Mouse (Mus musculus) ES-CJ7 (cell line): ENCODE measurements around the gene Uox.

Experiments used
- DNase-seq: peaks from one replicate; pipeline ENCODE4 v3.0.0; 2011; ENCODE audit warnings: low read depth, low spot score

Gene Uox

DNA sequence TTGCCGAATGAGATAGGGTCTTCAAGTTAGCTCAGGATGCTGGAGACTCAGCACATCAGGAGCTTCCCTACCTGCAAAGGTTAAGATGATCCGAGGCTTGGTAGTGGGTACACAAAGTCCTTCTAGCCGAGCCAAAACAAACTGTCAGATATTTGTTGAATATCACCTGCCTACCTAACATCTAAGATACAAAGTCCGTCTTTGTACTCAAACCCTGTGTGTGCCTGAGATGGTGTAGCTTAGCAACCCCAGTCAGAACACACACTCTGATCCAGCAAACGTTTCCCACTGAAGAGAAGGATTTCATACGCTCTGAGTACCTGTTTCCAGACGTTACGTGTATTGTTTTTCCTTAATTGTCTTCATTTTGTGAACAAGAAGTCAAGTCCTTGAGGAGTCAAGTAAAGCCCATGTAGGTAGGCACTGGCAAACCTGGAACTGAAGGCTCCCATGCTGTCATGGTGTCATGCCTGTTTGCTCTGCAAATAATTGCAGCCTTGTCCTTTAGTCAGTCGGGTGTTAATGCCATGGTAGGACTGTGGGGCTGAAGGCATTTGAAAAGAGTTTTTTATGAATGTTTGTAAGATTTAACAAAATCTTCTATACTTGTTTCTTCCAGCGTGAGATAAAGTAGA is at the start of gene Uox:
TSS of gene Uox (plus strand) at position 279 of the 635 bp plus-strand sequence.
- no peak for DNase-seq

DNA sequence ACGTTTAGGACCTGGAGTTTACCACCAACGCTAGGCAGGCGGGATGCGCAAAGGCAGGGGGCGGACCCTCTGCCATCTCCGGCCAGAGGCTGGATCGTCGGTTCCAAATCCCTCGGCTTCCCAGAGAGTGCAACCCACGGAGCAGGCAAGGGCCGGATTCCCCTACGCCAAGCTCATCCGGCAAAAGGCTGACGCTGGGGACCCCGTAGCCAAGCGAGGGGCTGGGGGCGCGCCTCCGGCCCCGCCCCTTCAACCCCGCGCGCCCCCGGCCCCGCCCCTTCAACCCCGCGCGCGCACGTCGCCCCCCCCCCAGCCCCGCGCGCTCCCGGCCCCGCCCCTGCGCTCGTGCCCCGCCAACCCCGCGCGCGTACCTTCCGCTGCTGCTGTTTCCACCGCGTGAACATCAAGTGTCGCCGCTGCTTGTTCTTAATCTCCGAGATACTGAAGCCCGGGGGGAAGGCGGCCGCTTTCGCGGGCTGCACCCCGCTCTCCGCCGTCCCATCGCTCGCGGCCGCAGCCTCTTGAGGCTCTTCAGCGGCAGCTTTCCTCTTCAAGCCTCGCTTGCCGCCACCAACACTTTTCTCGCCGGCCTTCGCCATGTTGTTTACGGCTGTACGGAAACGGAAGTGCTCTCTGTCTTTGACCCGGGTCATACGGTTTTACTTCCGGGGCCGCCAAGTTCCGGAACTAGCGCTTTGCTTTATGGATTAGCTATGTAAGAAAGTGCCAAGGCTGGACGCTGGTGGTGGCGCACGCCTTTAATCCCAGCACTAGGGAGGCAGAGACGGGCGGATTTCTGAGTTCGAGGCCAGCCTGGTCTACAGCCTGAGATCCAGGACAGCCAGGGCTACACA is 49.2 kb upstream of the Uox start, which contains the start of gene Rpf1:
TSS of gene Rpf1 (minus strand) at position 632 of the 854 bp plus-strand sequence.
- peak; percentile 95 for DNase-seq

GRCm38 (mm10) chr3:146521652-146522020 is 48.6 kb upstream of the Uox start:
- DNase-seq = peak; percentile 37

GRCm38 (mm10) chr3:146528335-146528734 is 41.9 kb upstream of the Uox start:
- no peak for DNase-seq

DNA sequence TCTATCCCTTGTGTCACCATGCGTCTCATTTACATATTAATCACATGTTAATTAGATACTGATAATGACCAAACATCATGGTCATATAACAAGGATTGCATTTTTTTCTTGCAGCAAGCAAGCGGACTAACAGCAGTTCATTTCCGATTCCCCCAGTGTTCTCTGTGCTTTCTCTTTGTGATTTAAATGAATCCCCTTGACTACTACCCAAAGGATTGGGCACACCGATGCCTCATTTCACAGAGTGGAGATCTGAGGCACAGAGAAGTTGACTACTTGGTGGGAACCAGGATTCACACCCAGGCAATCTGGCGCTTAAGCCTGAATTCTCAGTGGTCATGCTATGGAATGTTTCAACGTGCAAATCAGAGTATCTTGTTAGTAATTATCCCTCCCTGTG is 35.2 kb upstream of the Uox start:
- peak; percentile 68 for DNase-seq

DNA sequence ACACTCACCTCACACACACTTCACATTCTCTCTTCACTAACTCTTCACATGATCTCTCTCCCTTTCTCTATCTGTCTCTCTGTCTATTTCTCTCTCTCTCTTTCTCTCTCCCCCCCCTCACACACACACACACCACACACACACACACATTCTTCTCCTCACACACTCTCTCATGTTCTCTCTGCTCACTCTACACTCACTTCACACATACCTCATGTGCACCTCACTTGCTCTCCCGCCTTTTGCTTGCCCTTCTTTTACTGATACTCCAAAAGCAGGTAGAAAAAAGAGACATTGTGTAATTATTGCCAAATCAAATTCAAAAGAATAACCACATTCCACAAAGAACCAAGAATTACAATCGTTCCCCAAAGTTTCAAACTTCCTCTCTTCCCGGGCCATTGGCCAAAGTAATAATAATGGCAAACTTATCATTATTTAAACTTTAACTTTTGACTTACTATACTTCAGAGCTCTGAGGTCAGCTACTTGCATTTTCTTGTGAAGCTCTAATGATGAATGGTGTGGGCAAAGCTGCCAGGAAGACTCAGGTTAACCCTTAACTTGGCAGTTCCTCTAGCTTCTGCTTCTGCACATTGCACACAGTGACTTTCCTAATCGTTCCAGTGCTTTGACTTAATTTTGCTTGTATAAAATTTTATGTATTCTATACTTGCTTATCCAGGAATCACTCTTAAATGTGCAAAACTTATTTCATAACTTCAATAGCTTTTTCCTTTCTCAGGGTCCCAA is 29.5 kb upstream of the Uox start:
- DNase-seq = no peak

DNA sequence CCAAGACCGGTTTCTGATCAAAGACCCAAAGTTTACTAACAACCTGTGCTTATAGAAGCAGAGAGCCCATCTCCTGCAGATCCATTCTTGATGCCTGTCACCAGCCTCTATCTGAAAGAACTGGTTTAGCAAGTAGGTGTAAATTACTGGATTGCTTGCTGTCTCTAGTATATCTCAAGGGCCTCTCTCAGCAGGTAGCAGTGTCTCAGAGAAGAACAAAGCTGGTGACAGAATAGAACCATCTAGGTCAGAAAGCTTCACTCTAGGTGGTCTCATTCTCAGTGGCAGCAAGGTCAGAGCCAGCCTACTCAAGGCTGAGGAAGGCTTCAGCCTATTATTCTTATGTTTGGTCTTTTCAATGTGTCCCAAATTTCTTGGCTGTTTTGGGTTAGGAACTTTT is 26.6 kb upstream of the Uox start:
- peak; percentile 56 for DNase-seq

DNA sequence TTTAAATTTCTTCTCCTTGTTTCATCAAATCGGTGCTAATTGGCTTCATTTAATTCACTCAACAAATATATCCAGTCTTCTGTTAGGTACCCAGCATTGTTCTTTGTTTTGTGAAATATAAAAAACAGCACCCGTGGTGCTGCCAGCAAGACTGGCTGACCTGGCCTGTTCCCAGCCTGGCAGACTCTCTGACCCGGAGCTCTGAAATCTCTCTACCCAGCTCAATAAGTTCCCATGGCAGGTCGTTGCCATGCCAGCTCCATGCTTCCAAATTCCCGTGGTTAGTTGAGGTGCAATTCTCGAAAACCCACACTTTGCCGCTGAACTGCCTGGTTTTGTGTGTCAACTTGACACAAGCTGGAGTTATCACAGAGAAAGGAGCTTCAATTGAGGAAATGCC is 15.4 kb upstream of the Uox start:
- DNase-seq = no peak

- DNase-seq = no peak
Observed at GRCm38 (mm10) chr3:146556567-146556966, 13.7 kb upstream of the Uox start.

DNA sequence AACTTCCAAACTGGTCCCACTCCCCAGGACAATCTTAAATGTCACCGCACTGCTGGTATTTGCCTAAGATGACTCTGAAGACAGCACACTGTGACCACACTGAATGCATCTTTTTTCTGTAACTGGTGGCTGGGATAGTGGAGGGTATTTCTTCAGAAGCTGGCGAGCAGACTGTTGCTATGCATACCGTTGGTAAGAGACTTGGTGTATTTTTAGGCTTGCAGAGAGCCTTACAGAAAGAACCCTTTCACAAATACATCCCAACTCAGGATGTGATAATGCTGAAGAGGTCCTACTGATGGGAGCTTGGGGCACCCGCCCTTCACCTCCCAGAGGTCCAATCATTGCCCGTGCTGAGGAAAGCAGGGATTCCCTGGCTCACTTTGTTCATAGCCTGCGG is 12.7 kb upstream of the Uox start:
- no peak for DNase-seq

DNA sequence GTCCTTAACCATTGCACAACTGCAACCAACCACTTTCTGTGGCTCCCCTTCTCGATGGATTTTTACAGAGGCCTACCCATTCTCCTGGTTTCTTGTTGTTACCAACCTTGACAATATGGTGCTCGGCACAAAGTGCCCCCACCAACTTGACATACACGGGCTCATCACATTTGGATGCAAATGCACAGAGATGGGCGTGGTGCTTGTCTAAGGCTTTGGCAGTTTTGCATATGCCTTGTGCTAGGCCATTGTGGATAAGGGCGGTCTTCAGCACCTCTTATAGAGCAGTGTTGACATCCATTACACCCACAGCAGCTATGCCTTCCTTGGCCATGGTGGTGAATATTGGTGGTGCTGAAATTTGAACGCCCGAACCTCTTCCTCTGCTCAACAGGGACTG is 7.3 kb upstream of the Uox start:
- peak; percentile 75 for DNase-seq

- peak; percentile 59 for DNase-seq
Observed at GRCm38 (mm10) chr3:146564268-146565064, 5.8 kb upstream of the Uox start.

DNA sequence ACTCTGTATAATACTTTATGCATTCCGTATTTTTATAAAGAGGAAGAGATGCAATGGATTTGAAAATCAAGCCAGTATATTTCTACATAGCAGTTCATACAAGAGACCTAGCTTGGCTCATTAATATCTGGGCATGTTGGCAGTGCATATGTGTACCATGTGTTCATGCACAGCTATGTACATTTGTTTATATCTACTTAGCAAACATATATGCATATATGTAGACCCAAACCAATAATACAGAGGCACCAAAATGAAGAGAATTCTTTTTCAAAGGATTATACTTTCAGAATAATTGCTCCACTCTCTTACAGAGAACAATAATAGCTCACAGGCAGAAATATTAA is 5.2 kb upstream of the Uox start:
- no peak for DNase-seq

DNA sequence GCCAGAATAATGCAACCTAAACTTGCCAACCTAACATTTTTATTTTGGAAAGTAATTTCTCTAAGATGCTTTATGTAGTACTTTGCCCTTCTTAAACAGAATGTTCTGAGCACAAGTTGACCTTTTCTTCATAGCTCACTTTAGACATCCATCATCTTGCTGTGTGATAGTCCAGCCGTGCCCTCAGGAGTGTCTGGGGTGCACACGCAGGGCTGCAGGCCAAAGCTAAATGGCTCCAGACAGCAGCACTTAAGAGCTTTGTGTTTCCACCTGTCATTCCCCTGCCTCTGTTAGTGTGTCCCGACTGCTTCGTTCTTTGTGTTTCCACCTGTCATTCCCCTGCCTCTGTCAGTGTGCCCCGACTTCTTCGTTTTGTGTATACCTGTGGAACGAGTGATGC is 2.9 kb upstream of the Uox start:
- no peak for DNase-seq

GRCm38 (mm10) chr3:146567884-146568530 is 2.2 kb upstream of the Uox start:
- no peak for DNase-seq

- DNase-seq = no peak
Observed at GRCm38 (mm10) chr3:146569594-146569993, 632 bp upstream of the Uox start.

GRCm38 (mm10) chr3:146570939-146571338 is 713 bp downstream of the Uox start:
- DNase-seq = no peak

GRCm38 (mm10) chr3:146571341-146571740 is 1.1 kb downstream of the Uox start:
- DNase-seq = no peak

- no peak for DNase-seq
Observed at GRCm38 (mm10) chr3:146577591-146577990, 7.4 kb downstream of the Uox start.

GRCm38 (mm10) chr3:146580039-146580729 is 10.0 kb downstream of the Uox start:
- DNase-seq = no peak

- DNase-seq = no peak
Observed at GRCm38 (mm10) chr3:146583478-146583877, 13.3 kb downstream of the Uox start.
